Mouse (Mus musculus) olfactory bulb, adult 2 months (tissue): ENCODE measurements around the gene Lats2. TPM values are rescaled to one million over a fixed set of nuclear protein-coding genes. Genes with fewer than 3 reads are reported as not detected.

Experiments used
- H3K27ac ChIP-seq: fragments of 200-500 bp; 2 replicates; pipeline ENCODE4 v1.5.1; 2012; ENCODE audit warnings: low read depth, low read length; ENCODE audit not compliant: insufficient read depth
- H3K4me1 ChIP-seq: fragments of 200-500 bp; 2 replicates; pipeline ENCODE4 v1.6.1; 2012; ENCODE audit warnings: low read length; ENCODE audit not compliant: control insufficient read depth, insufficient read depth
- H3K4me3 ChIP-seq: fragments of 200-500 bp; 2 replicates; pipeline ENCODE4 v1.5.1; 2012; ENCODE audit warnings: mild to moderate bottlenecking, low read depth, low read length, moderate library complexity; ENCODE audit not compliant: insufficient read depth
- CTCF ChIP-seq: fragments of 200-500 bp; IDR thresholded peaks from 2 replicates; pipeline ENCODE4 v1.5.1; 2012; ENCODE audit warnings: low read depth, mild to moderate bottlenecking, low read length, moderate library complexity; ENCODE audit not compliant: insufficient read depth
- POLR2A ChIP-seq: fragments of 200-500 bp; IDR thresholded peaks from 2 replicates; pipeline ENCODE4 v1.6.1; 2012; ENCODE audit warnings: mild to moderate bottlenecking, low read depth, low read length, moderate library complexity; ENCODE audit not compliant: insufficient read depth
- WGBS: fragments of 180-500 bp; shearing (Covaris S2); methylation state at CpG from one replicate; pipeline ENCODE4 v1.1.7; 2018; 5-methylcytosine and 5-hydroxymethylcytosine counted together
- polyA plus RNA-seq: library from polyadenylated mRNA; stranded (reverse); fragments of >200 nt; gene quantifications from 2 replicates; pipeline ENCODE4 v1.2.4, GENCODE M21; 2012; ENCODE audit warnings: low replicate concordance; ENCODE audit not compliant: missing spikeins, insufficient read depth, insufficient read length

The Lats2 gene
- polyA plus RNA-seq, 1 experiment: not detected

DNA sequence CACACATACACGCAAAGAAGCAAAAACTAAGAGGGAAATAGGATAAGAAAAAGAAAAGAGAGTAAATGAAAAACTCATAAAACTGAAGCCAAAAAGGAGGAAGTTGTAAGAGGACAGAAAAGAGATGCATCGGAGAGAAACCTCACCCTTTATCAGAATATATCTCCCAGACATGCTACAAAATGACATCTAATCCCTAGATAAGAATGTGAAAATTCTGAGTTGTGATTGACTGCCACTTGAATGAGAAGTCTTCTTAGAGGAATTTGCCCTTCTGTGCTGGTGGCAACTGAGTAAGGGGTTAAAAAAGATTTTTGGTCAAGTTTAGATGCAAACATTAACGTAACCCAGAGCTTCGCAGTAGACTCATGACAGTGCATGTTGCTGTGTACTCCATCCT, 112.0 kb downstream of the Lats2 start:
- Histone ChIP-seq H3K27ac (no peak overlapping the region), H3K4me1 (no peaks in the 10 kb centered on the region), H3K4me3 (no peak overlapping the region)
- WGBS: 92% methylated on average over 4 of the region's 4 CpGs
- TF ChIP-seq POLR2A (no peak), CTCF (no peak)

Other genes with a start within 250 kb of the Lats2 start
- gene Il17d, start 233.6 kb downstream of the Lats2 start, polyA plus RNA-seq: not detected in 2 replicates
- gene Eef1akmt1, start 186.8 kb downstream of the Lats2 start, polyA plus RNA-seq: not detected in 2 replicates
- not detected in 2 replicates for gene Xpo4, start 93.0 kb downstream of the Lats2 start, polyA plus RNA-seq
- not detected in 2 replicates for gene Gm49361, start 12.3 kb downstream of the Lats2 start, polyA plus RNA-seq
- not detected in 2 replicates for gene Sap18, start 39.8 kb upstream of the Lats2 start, polyA plus RNA-seq
- gene Ska3, start 67.8 kb upstream of the Lats2 start, polyA plus RNA-seq: not detected in 2 replicates
- not detected in 2 replicates for gene Mrpl57, start 67.8 kb upstream of the Lats2 start, polyA plus RNA-seq
- gene Zdhhc20, start 131.9 kb upstream of the Lats2 start, polyA plus RNA-seq: not detected in 2 replicates
- gene Micu2, start 240.9 kb upstream of the Lats2 start, polyA plus RNA-seq: not detected in 2 replicates